Mouse (Mus musculus) G1E (cell line): ENCODE measurements around the gene Plac1.

ENCODE experiments used
- CTCF ChIP-seq: IDR thresholded peaks from 2 replicates; pipeline ENCODE4 v1.5.1; 2012; ENCODE audit warnings: low read depth, low read length, inconsistent platforms, mixed read lengths
- GATA2 ChIP-seq: IDR thresholded peaks from 2 replicates; pipeline ENCODE4 v1.6.1; 2012; ENCODE audit warnings: low read depth, low read length, inconsistent platforms, borderline replicate concordance

DNA sequence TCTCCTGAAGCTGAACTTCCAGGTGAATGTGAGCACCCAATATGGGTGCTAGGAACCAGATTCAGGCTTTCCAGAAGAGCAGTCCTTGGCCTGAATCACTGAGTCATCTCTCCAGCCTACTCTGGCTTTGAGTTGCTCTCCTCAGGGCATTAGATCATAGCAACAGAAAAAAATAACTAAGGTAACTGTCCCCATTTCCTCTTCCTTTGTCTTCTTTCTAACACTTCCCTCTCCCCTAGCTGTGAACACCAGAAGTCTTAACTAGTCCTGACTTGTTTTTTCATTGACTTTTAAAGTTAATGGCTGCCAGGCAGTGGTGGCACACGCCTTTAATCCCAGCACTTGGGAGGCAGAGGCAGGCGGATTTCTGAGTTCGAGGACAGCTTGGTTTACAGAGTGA is 175.5 kb downstream of the Plac1 start:
- no peak for TF ChIP-seq CTCF
- no peak for TF ChIP-seq GATA2
